Mouse (Mus musculus) gonadal fat pad, adult 2 months (tissue): ENCODE data around the gene Mcm10. TPM values are rescaled to one million over a fixed set of nuclear protein-coding genes. Genes with fewer than 3 reads are reported as not detected.
"Not testable (repeated sequence)": the region's sequence is repeated elsewhere in the genome, so short reads cannot be mapped to it uniquely, and the experiment has no call there.

Experiments
- DNase-seq: peaks from one replicate; pipeline ENCODE4 v3.0.0-alpha.2; 2012; ENCODE audit warnings: low read depth
- polyA plus RNA-seq: library from polyadenylated mRNA; depleted of rRNA; stranded (reverse); fragments of >200 nt; gene quantifications from 2 replicates; pipeline ENCODE4 v1.2.3, GENCODE M21; 2012; rRNA removed

Gene Mcm10
- polyA plus RNA-seq, 1 experiment, result 1.1 TPM

DNA sequence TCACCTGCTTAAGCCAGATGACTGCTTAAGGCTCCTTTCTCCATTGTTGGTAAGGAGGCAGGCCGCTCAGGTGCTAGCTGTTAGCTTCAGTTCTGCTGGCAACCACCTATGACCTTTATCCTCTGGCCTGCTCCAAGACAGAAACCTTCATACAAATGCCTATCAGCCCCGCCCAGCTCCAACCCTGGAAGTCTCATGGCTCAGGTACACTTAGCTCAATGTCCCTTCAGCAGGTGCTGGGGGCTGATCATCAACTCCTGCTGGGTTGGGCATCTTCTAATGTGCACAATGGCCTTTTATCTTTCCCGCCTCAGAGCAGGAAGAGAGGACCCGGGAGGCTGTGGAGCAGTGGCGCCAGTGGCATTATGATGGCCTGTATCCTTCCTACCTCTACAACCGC lies 27.6 kb downstream of the Mcm10 start:
- no peak for DNase-seq

DNA sequence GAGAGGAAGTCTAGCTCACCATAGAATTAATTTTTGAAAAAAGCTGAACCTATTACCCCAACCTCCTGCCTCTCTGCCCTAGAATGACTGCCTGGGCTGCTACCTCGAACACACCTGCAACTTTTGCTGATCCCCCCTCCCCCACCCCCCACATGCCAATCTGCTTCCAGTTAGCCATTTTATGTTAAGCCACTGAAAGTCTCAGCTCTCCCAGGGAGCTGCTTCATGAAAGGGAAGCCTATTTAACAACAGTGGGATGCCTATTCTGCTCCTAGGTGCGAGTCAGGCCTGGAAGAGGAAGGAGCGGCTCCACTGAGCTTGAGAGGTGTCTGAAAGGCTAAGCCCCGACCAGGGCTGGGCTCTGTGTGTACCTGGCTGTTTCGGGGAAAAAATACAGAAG lies 28.6 kb downstream of the Mcm10 start:
- DNase-seq, result no peak

DNA sequence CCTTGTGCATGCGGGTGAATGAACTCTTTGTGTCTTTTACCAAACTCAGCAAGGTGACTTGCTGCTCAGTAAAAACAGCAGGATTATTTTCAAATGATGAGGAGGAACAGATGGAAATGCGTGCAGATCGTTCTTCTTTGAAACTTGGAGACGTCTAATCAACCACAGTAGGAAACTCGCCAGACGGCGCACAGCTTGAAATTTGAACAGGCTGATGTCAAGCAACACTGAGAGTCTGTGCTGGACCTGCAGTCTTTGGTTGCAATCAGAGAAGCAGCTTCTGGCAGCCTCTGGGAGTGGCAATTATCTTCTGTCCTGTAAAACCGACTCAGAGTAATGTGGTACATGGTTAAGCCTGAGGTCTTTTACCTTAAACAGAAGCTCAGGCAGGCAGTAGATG lies 34.5 kb downstream of the Mcm10 start:
- no peak for DNase-seq

DNA sequence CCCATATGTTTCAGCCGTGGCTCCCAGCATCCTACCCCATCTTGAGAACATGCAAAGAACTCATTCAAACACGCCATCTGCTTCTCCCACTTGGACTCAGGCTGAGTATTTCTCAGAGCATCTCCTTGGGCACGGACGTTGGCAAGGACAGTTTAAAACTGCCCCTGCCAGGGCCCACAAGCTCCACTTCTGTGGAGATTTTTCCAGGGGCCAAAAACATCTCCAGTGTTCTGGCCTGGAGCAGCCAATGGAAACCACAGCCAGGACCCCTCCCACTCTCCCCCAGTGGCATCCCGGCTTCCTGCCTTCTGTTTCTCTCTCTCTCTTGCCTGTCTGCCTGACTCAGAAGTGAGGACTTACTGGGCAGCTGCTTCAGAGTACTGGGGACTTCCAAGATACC lies 36.8 kb downstream of the Mcm10 start, which contains the start of gene Ucma:
Gene Ucma, plus strand, starts transcription at position 316 of the 400 bp plus-strand sequence.
- no peak for DNase-seq

DNA sequence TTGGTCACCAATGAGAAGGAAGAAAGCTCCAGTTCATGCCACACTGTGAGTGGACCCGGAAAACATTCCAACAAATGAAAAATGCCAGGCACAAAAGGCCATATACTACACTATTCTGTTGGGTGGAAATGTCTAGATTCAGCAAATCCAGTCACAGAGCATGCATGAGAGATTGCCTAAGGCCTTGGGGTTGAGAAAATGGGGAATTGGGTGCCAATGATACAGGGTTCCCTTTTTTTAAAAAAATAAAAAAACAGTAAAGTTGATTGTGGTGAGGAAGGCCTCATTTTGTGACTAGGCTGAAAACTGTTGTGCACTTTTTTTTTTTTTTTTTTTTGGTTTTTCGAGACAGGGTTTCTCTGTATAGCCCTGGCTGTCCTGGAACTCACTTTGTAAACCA lies 43.5 kb downstream of the Mcm10 start:
- DNase-seq, result no peak

DNA sequence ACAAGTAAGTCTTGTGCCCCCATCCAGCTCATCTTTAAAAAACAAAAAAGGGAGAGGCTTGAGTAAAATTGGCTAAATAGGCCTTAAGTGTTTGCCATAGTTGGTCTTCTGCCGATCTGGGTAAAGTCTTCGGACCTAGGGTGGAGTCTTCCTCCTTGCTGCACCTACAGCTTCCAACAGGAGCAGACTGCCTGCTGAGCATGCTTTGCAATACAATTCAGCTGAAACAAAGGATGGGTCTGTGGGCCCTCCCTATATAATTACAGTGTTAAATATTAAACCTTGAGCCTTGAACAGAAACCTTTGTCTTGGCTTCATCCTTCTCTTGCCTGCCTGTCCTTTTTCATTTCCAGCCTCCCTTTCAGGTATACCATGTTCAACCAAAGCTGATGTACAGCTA lies 44.8 kb downstream of the Mcm10 start:
- no peak for DNase-seq

DNA sequence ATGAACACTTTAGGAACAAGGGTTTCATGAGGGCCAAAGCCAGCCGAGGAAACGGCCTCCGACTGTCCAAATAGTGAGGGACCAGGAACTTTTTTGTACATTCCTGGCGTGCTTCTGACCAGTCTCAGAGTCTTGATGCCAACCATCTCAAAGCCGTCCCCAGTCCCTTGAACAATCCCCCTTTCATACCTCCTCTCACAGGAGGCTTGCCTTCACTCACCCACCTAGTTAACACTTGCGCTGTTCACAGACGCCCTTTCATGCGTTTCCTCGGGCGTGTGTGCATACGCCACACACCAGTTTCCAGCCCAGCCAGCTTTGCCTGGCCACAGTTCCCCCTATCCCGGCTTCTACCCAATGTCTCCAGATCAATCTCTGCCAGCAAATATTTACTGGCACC lies 54.6 kb downstream of the Mcm10 start:
- DNase-seq, result no peak

DNA sequence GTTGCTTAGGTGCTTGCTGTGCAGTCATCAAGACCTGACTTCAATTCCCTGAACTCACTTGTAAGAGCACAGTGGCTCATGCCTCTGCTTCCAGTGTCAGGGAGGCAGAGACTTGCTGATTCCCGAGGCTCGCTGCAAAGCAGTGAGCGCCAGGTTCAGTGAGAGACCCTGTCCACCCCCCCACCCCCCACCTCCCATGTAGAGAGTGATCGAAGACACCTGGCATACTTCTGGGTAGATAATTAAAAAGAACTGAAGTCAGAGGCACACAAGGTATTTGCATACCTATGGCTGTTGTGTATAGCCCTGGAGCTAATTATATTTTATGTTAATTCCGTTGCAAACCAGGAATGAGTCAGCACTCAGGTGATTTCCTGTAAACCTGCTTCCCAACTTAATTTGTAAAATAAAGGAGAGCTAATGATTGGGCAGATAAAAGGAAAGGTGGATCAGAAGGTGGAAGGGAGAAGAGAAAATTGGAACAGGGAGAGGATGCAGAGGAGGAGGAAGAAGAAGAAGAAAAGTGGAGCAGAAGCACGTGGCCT lies 58.3 kb downstream of the Mcm10 start:
- DNase-seq, result no peak

DNA sequence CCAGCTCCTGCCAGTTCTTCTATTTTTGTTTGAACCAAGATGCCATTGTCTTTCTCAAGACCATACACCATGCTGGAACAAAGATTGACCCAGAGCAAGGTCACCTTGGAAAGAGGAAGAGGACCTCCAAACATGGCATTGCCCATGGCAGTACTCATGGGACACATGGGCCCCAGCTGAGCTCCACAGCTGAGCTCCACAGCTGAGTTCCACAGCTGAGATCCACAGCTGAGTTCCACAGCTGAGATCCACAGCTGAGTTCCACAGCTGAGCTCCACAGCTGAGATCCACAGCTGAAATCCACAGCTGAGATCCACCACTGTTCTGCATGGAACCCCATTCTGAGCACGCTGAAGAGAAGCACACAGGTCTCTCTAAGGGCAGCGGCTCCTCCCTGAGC lies 61.6 kb downstream of the Mcm10 start:
- DNase-seq, result no peak

DNA sequence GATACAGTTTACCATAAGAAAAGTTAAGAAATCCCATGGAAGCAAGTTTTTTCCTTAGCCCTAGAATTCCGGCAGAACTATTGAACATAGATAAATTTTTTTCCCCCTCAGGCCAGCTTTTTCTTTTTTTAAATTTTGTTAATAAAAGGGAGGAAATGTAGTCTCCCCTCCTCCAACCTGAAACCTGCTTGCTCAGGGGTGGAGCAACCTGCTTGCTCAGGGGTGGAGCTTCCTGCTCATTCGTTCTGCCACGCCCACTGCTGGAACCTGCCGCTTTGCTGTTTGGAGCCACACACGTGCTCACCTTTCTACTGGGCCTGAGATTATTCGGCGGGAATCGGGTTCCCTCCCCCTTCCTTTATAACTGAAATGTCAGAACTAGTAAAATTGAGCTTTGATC lies 62.9 kb downstream of the Mcm10 start:
- DNase-seq, result not testable (repeated sequence)

DNA sequence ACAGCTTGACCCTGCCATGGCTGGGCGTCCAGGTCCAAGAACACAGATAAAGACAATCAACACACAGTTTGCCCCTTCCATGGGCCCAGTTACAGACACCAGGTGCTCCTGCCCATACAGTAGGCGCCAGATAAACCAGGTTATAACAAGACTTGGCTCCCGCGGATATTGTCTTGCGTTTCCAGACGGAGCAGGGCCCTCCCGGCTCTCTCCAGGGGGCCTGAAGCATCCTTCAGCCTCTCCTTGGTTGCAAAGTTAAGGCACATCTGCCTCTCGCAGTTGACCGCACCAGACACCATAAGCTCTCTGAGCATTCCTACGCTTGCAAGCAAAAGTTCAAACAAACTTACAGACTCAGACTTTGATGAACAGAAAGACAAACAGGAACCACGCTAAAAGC lies 71.7 kb downstream of the Mcm10 start:
- no peak for DNase-seq

Other genes with a start within 250 kb of the Mcm10 start
- gene Sephs1, start 131.2 kb downstream of the Mcm10 start, polyA plus RNA-seq, result 25.6 and 27.6 TPM in 2 replicates
- 74.3 and 75.3 TPM in 2 replicates for gene Phyh, start 93.8 kb downstream of the Mcm10 start, polyA plus RNA-seq
- gene Ucma, start 36.7 kb downstream of the Mcm10 start, polyA plus RNA-seq, result 0.20 TPM in 1 of 2 replicates, not detected in the other
- gene Optn, start 51.3 kb upstream of the Mcm10 start, polyA plus RNA-seq, result 9.8 TPM in 2 replicates
- 19.2 TPM in 2 replicates for gene Ccdc3, start 125.0 kb upstream of the Mcm10 start, polyA plus RNA-seq